Mouse (Mus musculus) heart, embryonic 11.5 days (tissue): ENCODE results near the gene Armc5. TPM values are rescaled to one million over a fixed set of nuclear protein-coding genes. Genes with fewer than 3 reads are reported as not detected.

ENCODE experiments used
- ATAC-seq: fragments of 200-750 bp; cut with Nextera tagmentation; replicated peaks from 2 replicates; pipeline ENCODE4 v1.8.0; 2017; ENCODE audit warnings: moderate library complexity; ENCODE audit not compliant: insufficient number of reproducible peaks, low FRiP score, low TSS enrichment
- H3K27ac ChIP-seq: fragments of 300-500 bp; sonication (generic); 2 replicates; pipeline ENCODE4 v1.5.1; 2014; ENCODE audit warnings: mild to moderate bottlenecking, low read depth, low read length
- H3K27me3 ChIP-seq: fragments of 300-500 bp; sonication (generic); 2 replicates; pipeline ENCODE4 v1.6.1; 2014; ENCODE audit warnings: mild to moderate bottlenecking, low read length, mixed read lengths; ENCODE audit not compliant: control insufficient read depth, insufficient read depth
- H3K36me3 ChIP-seq: fragments of 300-500 bp; sonication (generic); 2 replicates; pipeline ENCODE4 v1.6.1; 2014; ENCODE audit warnings: mild to moderate bottlenecking, low read length, moderate library complexity, mixed read lengths; ENCODE audit not compliant: control insufficient read depth, insufficient read depth
- H3K4me1 ChIP-seq: fragments of 300-500 bp; sonication (generic); 2 replicates; pipeline ENCODE4 v1.6.1; 2014; ENCODE audit warnings: low read length; ENCODE audit not compliant: control insufficient read depth, insufficient read depth
- H3K4me2 ChIP-seq: fragments of 300-500 bp; sonication (generic); 2 replicates; pipeline ENCODE4 v1.6.1; 2014; ENCODE audit warnings: mild to moderate bottlenecking, moderate library complexity
- H3K4me3 ChIP-seq: fragments of 300-500 bp; sonication (generic); 2 replicates; pipeline ENCODE4 v1.5.1; 2014; ENCODE audit warnings: low read depth, low read length
- H3K9ac ChIP-seq: fragments of 300-500 bp; sonication (generic); 2 replicates; pipeline ENCODE4 v1.6.1; 2014; ENCODE audit warnings: mild to moderate bottlenecking, low read depth, low read length, moderate library complexity
- H3K9me3 ChIP-seq: fragments of 300-500 bp; sonication (generic); replicated peaks from 2 replicates; pipeline ENCODE4 v1.6.1; 2016; ENCODE audit warnings: low read length; ENCODE audit not compliant: control insufficient read depth
- WGBS: fragments of 180-500 bp; shearing (Covaris S2); extraction: QIAGEN DNeasy Blood & Tissue Kit; methylation state at CpG from one replicate; pipeline ENCODE4 v1.1.7; 2014; ENCODE audit not compliant: insufficient replicate concordance; 5-methylcytosine and 5-hydroxymethylcytosine counted together
- polyA plus RNA-seq: library from polyadenylated mRNA; unstranded; fragments of >200 nt; fragmentation: Nextera tagmentation; extraction: Ambion mirVana; gene quantifications from 2 replicates; pipeline ENCODE4 v1.2.1, GENCODE M21; 2014

Gene Armc5
- polyA plus RNA-seq, result 7.7 and 8.7 TPM in 2 replicates

- ATAC-seq, result no peak
- Histone ChIP-seq H3K9ac (peak within 1 kb of the TSS; percentile 93), H3K9me3 (no peaks in the 10 kb centered on the region), H3K36me3 (peaks cover 8% of the 10 kb centered on the region), H3K27ac (peak within 1 kb of the TSS; percentile 98), H3K4me2 (peak within 1 kb of the TSS; percentile 82), H3K27me3 (no peaks in the 10 kb centered on the region), H3K4me1 (peaks cover 10% of the 10 kb centered on the region), H3K4me3 (peak within 1 kb of the TSS; percentile 76)
- 25% methylated on average over 37 of the region's 37 CpGs for WGBS
Observed at GRCm38 (mm10) chr7:128236856-128237592, at the start of gene Armc5. Gene Armc5 (plus strand): TSS chr7:128237342.

GRCm38 (mm10) chr7:128201607-128202006 is 35.5 kb upstream of the Armc5 start:
- Histone ChIP-seq H3K9ac (no peak overlapping the region), H3K27ac (no peak overlapping the region), H3K36me3 (no peaks in the 10 kb centered on the region), H3K27me3 (no peaks in the 10 kb centered on the region), H3K4me1 (no peaks in the 10 kb centered on the region), H3K9me3 (no peaks in the 10 kb centered on the region), H3K4me2 (no peak overlapping the region), H3K4me3 (no peak overlapping the region)
- 86% methylated on average over 9 of the region's 9 CpGs for WGBS
- ATAC-seq, result no peak

- no peak overlapping the region for H3K4me2 ChIP-seq
Observed at GRCm38 (mm10) chr7:128203071-128203470, 34.1 kb upstream of the Armc5 start.

GRCm38 (mm10) chr7:128204179-128204578 is 33.0 kb upstream of the Armc5 start:
- ATAC-seq, result no peak
- Histone ChIP-seq H3K9me3 (no peaks in the 10 kb centered on the region), H3K36me3 (no peaks in the 10 kb centered on the region), H3K9ac (no peak overlapping the region), H3K4me1 (no peaks in the 10 kb centered on the region), H3K27ac (no peak overlapping the region), H3K4me2 (no peak overlapping the region), H3K4me3 (no peak overlapping the region), H3K27me3 (no peaks in the 10 kb centered on the region)
- 89% methylated on average over 8 of the region's 8 CpGs for WGBS

More at GRCm38 (mm10) chr7:128203071-128203470, 34.1 kb upstream of the Armc5 start:
- ATAC-seq, result no peak
- Histone ChIP-seq H3K27me3 (no peaks in the 10 kb centered on the region), H3K4me3 (no peak overlapping the region), H3K27ac (no peak overlapping the region; the same call in 1 of the 2 replicates), H3K9ac (no peak overlapping the region), H3K36me3 (no peaks in the 10 kb centered on the region), H3K9me3 (no peaks in the 10 kb centered on the region), H3K4me1 (no peaks in the 10 kb centered on the region)
- 74% methylated on average over 9 of the region's 9 CpGs for WGBS

GRCm38 (mm10) chr7:128205695-128206094 is 31.4 kb upstream of the Armc5 start:
- Histone ChIP-seq H3K27me3 (no peaks in the 10 kb centered on the region), H3K36me3 (no peaks in the 10 kb centered on the region), H3K9ac (peak overlapping the region; percentile 63), H3K27ac (peak overlapping the region; percentile 66), H3K9me3 (no peaks in the 10 kb centered on the region), H3K4me2 (peak overlapping the region; percentile 55), H3K4me3 (peak overlapping the region; percentile 44), H3K4me1 (no peaks in the 10 kb centered on the region)
- no peak for ATAC-seq
- WGBS, result 74% methylated on average over 18 of the region's 18 CpGs

GRCm38 (mm10) chr7:128206152-128206551 is 31.0 kb upstream of the Armc5 start, which contains the start of gene Cox6a2:
Gene Cox6a2 (minus strand): TSS chr7:128206387.
- 46% methylated on average over 6 of the region's 6 CpGs for WGBS
- H3K4me2 ChIP-seq, result peak within 1 kb of the TSS; percentile 55
- H3K4me1 ChIP-seq, result no peaks in the 10 kb centered on the region
- no peak; the same call in 1 of the 2 replicates for ATAC-seq
- H3K36me3 ChIP-seq, result no peaks in the 10 kb centered on the region
- H3K9ac ChIP-seq, result peak within 1 kb of the TSS; percentile 63
- H3K9me3 ChIP-seq, result no peaks in the 10 kb centered on the region
- H3K4me3 ChIP-seq, result peak within 1 kb of the TSS; percentile 44
- H3K27me3 ChIP-seq, result no peaks in the 10 kb centered on the region
- H3K27ac ChIP-seq, result peak within 1 kb of the TSS; percentile 66

GRCm38 (mm10) chr7:128208187-128208586 is 29.0 kb upstream of the Armc5 start:
- no peak overlapping the region for H3K9ac ChIP-seq
- 7% methylated on average over 4 of the region's 4 CpGs for WGBS
- H3K27ac ChIP-seq, result no peak overlapping the region
- H3K9me3 ChIP-seq, result no peaks in the 10 kb centered on the region
- no peak overlapping the region for H3K4me2 ChIP-seq
- no peaks in the 10 kb centered on the region for H3K36me3 ChIP-seq
- no peaks in the 10 kb centered on the region for H3K4me1 ChIP-seq
- no peaks in the 10 kb centered on the region for H3K27me3 ChIP-seq
- H3K4me3 ChIP-seq, result no peak overlapping the region
- no peak for ATAC-seq

- Histone ChIP-seq H3K4me1 (no peaks in the 10 kb centered on the region), H3K27ac (no peak overlapping the region), H3K4me2 (no peak overlapping the region), H3K36me3 (no peaks in the 10 kb centered on the region), H3K4me3 (no peak overlapping the region), H3K9ac (no peak overlapping the region), H3K27me3 (no peaks in the 10 kb centered on the region), H3K9me3 (no peaks in the 10 kb centered on the region)
- no peak for ATAC-seq
- 48% methylated on average over 3 of the region's 3 CpGs for WGBS
Observed at GRCm38 (mm10) chr7:128209826-128210225, 27.3 kb upstream of the Armc5 start.

GRCm38 (mm10) chr7:128219952-128220351 is 17.2 kb upstream of the Armc5 start:
- Histone ChIP-seq H3K4me3 (no peak overlapping the region), H3K4me1 (no peaks in the 10 kb centered on the region), H3K27me3 (no peaks in the 10 kb centered on the region), H3K9me3 (no peaks in the 10 kb centered on the region), H3K4me2 (no peak overlapping the region), H3K9ac (no peak overlapping the region), H3K27ac (no peak overlapping the region), H3K36me3 (no peaks in the 10 kb centered on the region)
- 58% methylated on average over 4 of the region's 4 CpGs for WGBS
- no peak for ATAC-seq
